Mouse (Mus musculus) ES-Bruce4 (cell line): ENCODE results near the gene Coro1b.

Experiments
- CTCF ChIP-seq: IDR thresholded peaks from one replicate; pipeline ENCODE4 v1.8.1; 2011; ENCODE audit warnings: low read depth, low read length
- POLR2A ChIP-seq: IDR thresholded peaks from one replicate; pipeline ENCODE4 v1.8.1; 2011; ENCODE audit warnings: low read length; ENCODE audit not compliant: insufficient read depth

- TF ChIP-seq CTCF (no peak), POLR2A (no peak)
These were observed 53.0 kb downstream of the Coro1b start, which contains the start of gene Rad9a for GRCm38 (mm10) chr19:4201291-4201909.
